Mouse (Mus musculus) thymus, postnatal 4 days (tissue): Measurements from ENCODE around the gene Gmpr.

Experiments
- DNase-seq: peaks from one replicate; pipeline ENCODE4 v3.0.0; 2021

Gene Gmpr

DNA sequence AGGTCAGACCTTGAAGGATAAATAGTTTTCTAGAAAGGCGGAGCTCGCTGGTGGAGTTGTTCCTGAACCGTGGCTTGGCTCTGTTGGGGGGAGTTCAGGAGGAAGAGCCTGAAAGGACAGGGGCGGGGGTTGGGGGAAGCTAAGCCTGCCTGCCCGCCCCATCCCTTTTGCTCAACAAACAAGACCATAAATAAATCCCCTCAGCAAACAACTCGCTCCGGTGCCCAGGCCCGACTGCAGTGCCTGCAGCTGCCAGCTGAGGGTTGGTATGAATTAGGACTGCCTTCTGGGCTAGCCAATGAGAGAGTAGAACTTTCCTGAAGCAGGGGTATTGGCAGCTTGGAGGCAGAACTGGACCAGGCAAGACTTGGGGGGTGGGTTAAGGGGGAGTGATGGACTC is 1.3 kb downstream of the Gmpr start:
- DNase-seq, result peak; percentile 62

- no peak for DNase-seq
Observed at GRCm38 (mm10) chr13:45509366-45509765, 2.1 kb downstream of the Gmpr start.

GRCm38 (mm10) chr13:45511706-45512435 is 4.6 kb downstream of the Gmpr start:
- DNase-seq, result no peak

GRCm38 (mm10) chr13:45512531-45512930 is 5.3 kb downstream of the Gmpr start:
- DNase-seq, result no peak

DNA sequence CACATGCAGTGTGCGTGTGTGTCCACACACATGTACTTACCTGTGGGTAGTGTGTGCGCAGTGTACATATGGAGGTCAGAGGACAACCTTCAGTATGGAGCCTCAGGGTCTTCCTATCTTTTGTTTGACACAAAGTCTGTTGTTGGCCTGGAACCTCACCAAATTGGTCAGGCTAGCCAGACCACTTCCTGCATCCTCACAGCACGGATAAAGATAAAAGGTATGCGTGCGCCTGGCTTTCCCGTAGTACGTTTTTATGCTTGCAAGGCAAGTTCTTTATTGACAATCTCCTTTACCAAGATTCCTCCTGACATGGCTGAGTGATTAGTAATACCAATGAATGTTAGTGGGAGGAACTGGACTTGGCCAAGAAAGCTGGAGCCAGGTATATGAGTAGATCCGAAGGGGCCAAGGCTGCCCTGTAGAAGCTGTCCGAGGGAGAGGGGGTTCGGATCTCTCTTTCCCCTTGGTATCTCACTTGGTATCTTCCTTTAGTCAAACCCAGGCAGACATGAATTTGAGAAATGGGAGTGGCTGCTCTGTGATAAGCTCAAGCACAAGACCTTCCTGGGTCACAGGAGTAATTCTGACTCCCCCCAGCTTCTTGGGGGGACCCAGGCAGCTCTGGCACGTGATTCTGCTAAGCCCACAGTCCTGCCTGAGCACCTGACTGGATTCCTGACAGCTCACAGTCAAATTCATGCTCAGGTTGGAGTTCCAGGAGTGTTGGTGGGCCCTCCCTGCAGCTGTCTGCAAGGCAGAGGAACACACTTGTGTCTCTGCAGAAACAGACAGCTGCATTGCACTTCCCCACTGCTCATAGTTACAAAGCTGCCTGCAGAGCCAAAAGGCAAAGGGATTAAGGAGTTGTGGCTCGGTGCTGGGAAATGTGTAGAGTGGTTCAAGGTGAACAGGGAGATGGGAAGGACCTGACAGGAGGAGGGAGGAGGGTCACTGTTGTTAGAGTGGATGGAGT is 6.1 kb downstream of the Gmpr start:
- DNase-seq, result no peak

DNA sequence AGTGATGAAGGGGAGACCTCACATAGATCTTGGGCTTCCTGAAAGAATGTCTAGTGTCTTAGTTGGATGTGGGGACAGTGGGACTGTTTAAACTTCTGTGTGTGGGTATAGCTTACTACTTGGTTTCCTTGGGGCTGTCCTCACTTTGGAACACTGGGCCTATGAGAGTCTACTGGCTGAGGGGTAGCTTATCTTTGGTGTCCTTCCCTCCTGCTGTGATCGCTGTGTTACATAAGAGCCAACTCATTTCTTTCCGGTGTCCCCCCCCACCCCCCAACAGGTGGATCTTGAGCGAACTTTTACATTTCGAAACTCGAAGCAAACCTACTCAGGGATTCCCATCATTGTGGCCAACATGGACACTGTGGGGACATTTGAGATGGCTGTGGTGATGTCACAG is 6.9 kb downstream of the Gmpr start:
- no peak for DNase-seq

DNA sequence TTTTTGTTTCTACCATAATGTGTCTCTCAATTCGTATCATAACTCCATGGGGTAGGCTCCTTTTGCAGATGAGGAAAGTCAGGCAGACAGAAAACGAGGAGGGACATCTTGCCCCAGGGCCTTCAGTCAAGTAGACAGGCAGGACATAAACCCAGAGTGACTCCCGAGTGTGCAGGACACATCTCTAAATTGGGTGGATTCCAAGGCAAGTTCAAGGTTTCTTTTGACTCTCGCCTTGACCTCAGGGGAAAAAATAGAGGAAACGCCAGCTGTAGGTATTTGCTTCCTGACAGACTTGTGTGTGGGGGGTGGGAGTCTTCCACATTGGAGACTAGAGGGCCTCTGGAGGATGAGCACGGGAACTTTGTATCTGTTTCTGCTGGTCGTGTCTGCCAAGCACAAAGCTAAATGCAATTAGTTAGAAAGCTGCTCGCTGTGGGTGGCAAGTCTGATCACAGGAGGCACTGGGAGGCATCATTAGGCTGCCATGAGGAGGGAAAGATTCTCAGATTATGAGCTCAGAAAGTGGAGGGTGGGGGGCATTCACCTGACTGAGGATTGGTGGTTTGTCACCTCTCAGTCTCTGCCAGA is 7.7 kb downstream of the Gmpr start:
- DNase-seq, result no peak

DNA sequence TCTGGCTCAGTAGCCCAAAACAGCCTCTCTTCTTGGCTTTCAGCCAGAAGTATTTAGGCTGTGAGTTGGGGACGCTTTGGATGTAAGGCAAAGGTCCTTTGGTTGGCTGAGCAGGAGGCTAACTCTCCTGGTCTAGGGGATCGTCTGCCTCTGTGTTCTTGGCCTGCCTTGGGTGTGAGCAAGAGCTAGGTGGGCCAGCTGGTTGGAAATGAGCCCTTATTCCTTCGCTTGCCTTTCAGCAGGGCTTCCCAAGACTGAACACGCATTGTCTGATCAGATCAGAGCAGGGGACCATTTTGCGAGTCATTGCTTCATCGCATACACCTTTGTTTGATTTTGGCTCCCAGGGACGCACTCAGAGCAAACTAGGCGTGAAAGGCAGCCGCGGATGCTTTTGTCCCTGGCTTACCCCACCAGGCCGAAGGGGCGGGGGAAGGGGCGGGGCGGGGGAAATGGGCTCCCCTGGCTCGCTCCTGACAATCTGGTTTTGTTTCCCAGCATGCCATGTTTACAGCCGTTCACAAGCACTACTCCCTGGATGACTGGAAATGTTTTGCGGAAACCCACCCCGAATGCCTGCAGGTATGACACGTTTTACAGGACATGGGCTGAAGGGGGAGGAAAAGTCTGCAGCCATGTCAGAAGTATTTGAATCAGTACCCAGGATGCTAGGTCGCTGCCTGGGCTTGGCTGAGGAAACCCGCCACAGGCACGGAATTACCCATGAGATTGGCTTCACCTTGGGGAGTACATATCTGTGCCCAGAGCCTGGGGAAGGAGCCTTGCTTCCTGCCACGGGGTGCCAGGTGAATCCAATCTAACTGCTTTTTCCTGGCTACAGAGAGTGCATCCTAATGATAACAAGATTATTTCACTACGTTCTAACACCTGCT is 9.5 kb downstream of the Gmpr start:
- no peak for DNase-seq

GRCm38 (mm10) chr13:45524305-45524704 is 17.1 kb downstream of the Gmpr start:
- no peak for DNase-seq

DNA sequence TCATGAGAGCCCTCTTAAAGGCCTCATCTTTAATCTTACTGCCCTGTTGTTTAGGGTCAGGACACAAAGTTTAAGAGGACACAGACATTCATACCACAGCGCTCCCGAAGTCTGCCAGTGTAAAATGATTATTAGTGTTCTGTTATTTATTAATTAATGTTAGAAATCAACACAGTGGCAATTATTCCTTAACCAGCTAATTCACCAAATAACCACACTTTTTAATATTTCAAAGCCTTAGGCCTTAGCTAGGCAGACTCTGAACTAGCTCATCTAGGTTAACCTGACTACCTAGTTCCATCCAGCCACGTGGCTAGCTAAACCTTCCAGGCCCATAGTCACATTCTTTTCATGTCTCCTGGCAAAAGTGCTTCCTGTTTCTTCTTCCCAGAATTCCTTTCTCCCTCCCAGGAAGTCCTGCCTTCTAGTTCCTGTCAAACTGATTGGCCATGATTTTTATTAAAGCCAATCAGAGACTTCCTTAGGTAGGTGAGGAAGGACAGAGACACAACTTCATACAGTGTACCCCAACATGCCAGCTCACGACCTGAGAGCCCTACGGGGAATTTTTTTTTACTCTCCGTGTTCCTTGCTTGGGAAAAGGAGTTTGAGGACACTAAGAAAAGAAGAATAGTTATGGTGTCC is 17.7 kb downstream of the Gmpr start:
- DNase-seq, result no peak

DNA sequence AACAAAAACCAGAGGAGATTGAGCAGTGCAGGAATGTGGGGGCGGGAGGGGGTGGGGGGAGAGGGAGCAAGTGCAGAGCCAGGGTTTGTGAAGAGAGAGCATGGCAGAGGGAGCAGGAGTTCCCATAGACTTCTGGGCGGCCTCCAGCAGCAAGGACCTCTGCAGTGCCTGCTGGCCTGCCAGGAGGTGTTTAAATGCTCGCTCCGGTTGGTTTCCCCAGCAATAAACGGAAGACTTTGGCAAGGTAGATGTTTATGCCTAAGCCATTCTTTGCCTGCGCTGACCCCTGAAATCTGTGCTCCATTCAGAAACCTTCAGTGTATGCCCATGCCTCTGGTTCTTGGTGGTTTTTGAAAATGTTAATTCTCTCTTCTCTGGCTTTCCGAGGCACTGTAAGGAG is 19.0 kb downstream of the Gmpr start:
- no peak for DNase-seq

- DNase-seq, result no peak
Observed at GRCm38 (mm10) chr13:45527232-45527964, 20.2 kb downstream of the Gmpr start.

- DNase-seq, result no peak
Observed at GRCm38 (mm10) chr13:45528787-45529186, 21.5 kb downstream of the Gmpr start.

- no peak for DNase-seq
Observed at GRCm38 (mm10) chr13:45530754-45531153, 23.5 kb downstream of the Gmpr start.

GRCm38 (mm10) chr13:45535731-45536453 is 28.6 kb downstream of the Gmpr start:
- DNase-seq, result no peak

GRCm38 (mm10) chr13:45537110-45537509 is 29.9 kb downstream of the Gmpr start:
- no peak for DNase-seq

DNA sequence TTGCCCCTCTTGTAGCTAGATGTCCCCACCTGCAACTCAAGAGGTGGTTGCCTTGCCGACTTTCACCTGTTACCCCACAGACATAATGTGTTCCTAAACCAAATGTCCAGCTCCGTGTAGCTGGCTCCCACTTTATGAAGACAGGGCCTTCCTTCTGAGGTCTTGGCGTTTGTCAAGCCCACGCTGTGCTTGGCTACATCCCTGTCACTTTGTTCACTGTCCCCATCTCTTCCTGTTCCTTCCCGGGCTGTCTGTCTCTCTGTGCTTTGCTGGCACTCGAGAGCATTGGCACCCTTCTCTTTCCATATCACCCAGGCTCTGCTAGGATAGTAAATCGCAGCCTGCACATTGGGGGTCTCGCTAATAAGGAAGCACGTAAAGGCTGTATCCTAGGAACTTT is 30.8 kb downstream of the Gmpr start:
- DNase-seq, result no peak

DNA sequence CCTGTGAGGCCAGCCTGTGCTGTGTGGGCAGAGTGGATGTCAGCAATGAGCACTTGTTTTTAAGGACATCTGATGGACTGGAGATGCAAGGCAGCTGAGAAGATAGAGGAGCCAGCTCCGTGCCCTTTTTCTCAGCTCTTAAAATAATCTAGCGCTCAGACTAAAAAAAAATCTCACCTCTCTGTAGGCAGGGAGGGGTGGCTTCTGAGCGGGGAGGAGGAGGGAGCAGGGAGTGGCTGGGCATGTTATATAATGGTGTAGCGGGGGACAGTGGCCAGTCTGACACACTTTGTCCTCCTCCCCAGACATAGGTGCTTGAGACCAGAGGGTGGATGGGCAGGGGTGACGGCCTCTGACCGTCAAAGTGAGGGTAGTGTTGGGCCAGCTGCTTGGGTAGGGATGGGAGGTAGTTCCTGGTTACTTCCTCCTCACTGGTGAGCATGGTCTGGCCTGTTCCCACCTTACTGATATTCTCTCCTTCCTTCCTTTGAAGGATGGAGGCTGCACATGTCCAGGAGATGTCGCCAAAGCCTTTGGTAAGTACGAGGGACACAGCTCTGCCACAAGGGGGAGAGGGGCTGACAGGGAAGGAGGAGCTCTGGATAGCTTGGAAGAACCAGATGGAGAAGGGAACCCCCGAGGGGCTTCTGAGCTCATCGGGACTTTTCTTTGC is 31.4 kb downstream of the Gmpr start:
- DNase-seq, result peak; percentile 22

GRCm38 (mm10) chr13:45539205-45539568 is 31.9 kb downstream of the Gmpr start:
- DNase-seq, result peak; percentile 75

- no peak for DNase-seq
Observed at GRCm38 (mm10) chr13:45545974-45546373, 38.7 kb downstream of the Gmpr start.
